ENCODE assay signal across 21 mouse cellular contexts in genomic region chr5:47396874-47397273, GRCm38 (mm10).
DNase-seq lines count a peak whose midpoint lies in the region; TF ChIP-seq lines count a peak whose summit lies in the region.
"Had no signal": no experiment of that assay in that cellular context is flagged by ENCODE, and none has a peak within 500 bp of the region (broad histone marks: within the 10 kb centered on the region; RNA-seq: fewer than 3 reads in every experiment).

No protein-coding gene starts in this region.

- no peaks in the 10 kb centered on the region for H3K79me2 ChIP-seq in C2C12 (ENCODE audit: control insufficient read depth, insufficient read depth)

- no peaks in the 10 kb centered on the region for H3K79me3 ChIP-seq in C2C12 (ENCODE audit: low read depth)

- no peak overlapping the region for H3K27ac ChIP-seq in gastrocnemius, adult 2 months
- H3K27ac ChIP-seq: embryonic facial prominence, embryonic 13.5 days; forebrain, embryonic 10.5 days; heart, embryonic 15.5 days; hindbrain, embryonic 15.5 days; limb, embryonic 13.5 days; liver, embryonic 13.5 days had no signal

- no peak for TF ChIP-seq CTCF in gastrocnemius, adult 2 months (IDR thresholded peaks at IDR 0.05)
- no peak for TF ChIP-seq CTCF in C2C12 (IDR thresholded peaks at IDR 0.05; ENCODE audit: control insufficient read depth, insufficient read depth, insufficient read length)

- no peak overlapping the region for H3K4me3 ChIP-seq in gastrocnemius, adult 2 months
- H3K4me3 ChIP-seq in C2C12 (ENCODE audit: insufficient read depth, poor library complexity, severe bottlenecking), result no peak overlapping the region
- H3K4me3 ChIP-seq: embryonic facial prominence, embryonic 13.5 days; forebrain, embryonic 10.5 days; heart, embryonic 15.5 days; hindbrain, embryonic 15.5 days; limb, embryonic 13.5 days; liver, embryonic 13.5 days had no signal

- no peaks in the 10 kb centered on the region for H3K27me3 ChIP-seq in C2C12 (ENCODE audit: control insufficient read depth, insufficient read depth, insufficient read length)
- H3K27me3 ChIP-seq: embryonic facial prominence, embryonic 13.5 days; heart, embryonic 15.5 days; hindbrain, embryonic 15.5 days; limb, embryonic 13.5 days; liver, embryonic 13.5 days had no signal

- no peaks in the 10 kb centered on the region for H3K36me3 ChIP-seq in C2C12 (ENCODE audit: control insufficient read depth, insufficient read depth)
- H3K36me3 ChIP-seq: embryonic facial prominence, embryonic 13.5 days; forebrain, embryonic 10.5 days; heart, embryonic 15.5 days; hindbrain, embryonic 15.5 days; limb, embryonic 13.5 days; liver, embryonic 13.5 days had no signal

- H3ac ChIP-seq in C2C12 (ENCODE audit: control insufficient read depth, insufficient read length, low read depth), result no peak overlapping the region

- peak; percentile 18 for DNase-seq in gastrocnemius, adult 2 months
- no peak for DNase-seq in gastrocnemius, postnatal 4 days (ENCODE audit: low spot score in 2 of 2)
- DNase-seq in brain, adult 2 months (ENCODE audit: low read depth, low spot score), result peak; percentile 9
- peak; percentile 25 for DNase-seq in heart, postnatal 25 days (ENCODE audit: low spot score)
- no peak for DNase-seq in right cerebral cortex, adult 18-20 months
- no peak for DNase-seq in layer of hippocampus, adult 9-10 months (ENCODE audit: low spot score)
- DNase-seq in urinary bladder, postnatal 36 days (ENCODE audit: low spot score in 2 of 2), result no peak
- DNase-seq: B cell, adult 2 months; cerebellum, adult 8-10 months; gastrocnemius, postnatal 25 days; layer of hippocampus, postnatal 36 days; liver, embryonic 13.5 days; lung, embryonic 14.5 days; lung, postnatal 36 days; thymus, adult 2 months had no signal

- intact Hi-C loops in gastrocnemius, adult 2 months (cut with DNase I), result no loop called here
- intact Hi-C loops in heart, postnatal 25 days (cut with DNase I), result no loop called here

TF ChIP-seq in C2C12, 6 proteins besides CTCF, POLR2A, EP300 and RAD21:
- TF ChIP-seq FOSL1 (IDR thresholded peaks at IDR 0.05; ENCODE audit: insufficient read depth, low read length, poor library complexity, severe bottlenecking) (no peak), MYOG (IDR thresholded peaks at IDR 0.05; ENCODE audit: control insufficient read depth, extremely low read depth, insufficient read length) (no peak), MYOD1 (IDR thresholded peaks at IDR 0.05; ENCODE audit: control insufficient read depth, insufficient read length, low read depth) (peak; percentile 56), CEBPB (IDR thresholded peaks at IDR 0.05; ENCODE audit: low read depth) (no peak)

Comparison
In these comparisons a context has a peak if more than half of its experiments do, and no peak if none do; other contexts are left out.
1. DNase-seq: peak in gastrocnemius, adult 2 months (single experiment), brain, adult 2 months (single experiment) and heart, postnatal 25 days (single experiment); none in gastrocnemius, postnatal 4 days (0 of 2), right cerebral cortex, adult 18-20 months (single experiment), layer of hippocampus, adult 9-10 months (single experiment) and urinary bladder, postnatal 36 days (0 of 2).